Mouse (Mus musculus): ENCODE data around the gene Hs3st6. TPM values are rescaled to one million over a fixed set of nuclear protein-coding genes. Genes with fewer than 3 reads are reported as not detected.

Gene Hs3st6
- total RNA-seq, 2 experiments from 2014 or later = not detected

Other genes starting within 250 kb of the Hs3st6 start
- gene Traf7, start 225.1 kb upstream of the Hs3st6 start, total RNA-seq (2014; fragmentation: Nextera tagmentation) = 111 and 143 TPM in 2 replicates
- 66.3 and 84.8 TPM in 2 replicates for gene Traf7, start 225.1 kb upstream of the Hs3st6 start, total RNA-seq (2017)
- not detected in 2 replicates for gene Rab26, start 218.8 kb upstream of the Hs3st6 start, total RNA-seq (2014; fragmentation: Nextera tagmentation)
- gene Rab26, start 218.8 kb upstream of the Hs3st6 start, total RNA-seq (2017) = 1.3 TPM in 1 of 2 replicates, not detected in the other
- gene Pkd1, start 203.2 kb upstream of the Hs3st6 start, total RNA-seq (2014; fragmentation: Nextera tagmentation) = 17.2 and 20.5 TPM in 2 replicates
- 4.6 and 5.4 TPM in 2 replicates for gene Pkd1, start 203.2 kb upstream of the Hs3st6 start, total RNA-seq (2017)
- 70.8 and 101 TPM in 2 replicates for gene Tsc2, start 120.4 kb upstream of the Hs3st6 start, total RNA-seq (2014; fragmentation: Nextera tagmentation)
- gene Tsc2, start 120.4 kb upstream of the Hs3st6 start, total RNA-seq (2017) = 39.0 and 44.3 TPM in 2 replicates
- 7.8 and 14.1 TPM in 2 replicates for gene Nthl1, start 120.3 kb upstream of the Hs3st6 start, total RNA-seq (2014; fragmentation: Nextera tagmentation)
- 4.6 and 12.9 TPM in 2 replicates for gene Nthl1, start 120.3 kb upstream of the Hs3st6 start, total RNA-seq (2017)
- 1.0 TPM in 1 of 2 replicates, not detected in the other for gene Slc9a3r2, start 102.7 kb upstream of the Hs3st6 start, total RNA-seq (2014; fragmentation: Nextera tagmentation)
- 0.38 and 1.6 TPM in 2 replicates for gene Slc9a3r2, start 102.7 kb upstream of the Hs3st6 start, total RNA-seq (2017)
- gene Npw, start 94.5 kb upstream of the Hs3st6 start, total RNA-seq (2014; fragmentation: Nextera tagmentation) = 2.0 TPM in 1 of 2 replicates, not detected in the other
- gene Npw, start 94.5 kb upstream of the Hs3st6 start, total RNA-seq (2017) = not detected in 2 replicates
- 44.9 and 65.2 TPM in 2 replicates for gene Zfp598, start 83.3 kb upstream of the Hs3st6 start, total RNA-seq (2014; fragmentation: Nextera tagmentation)
- gene Zfp598, start 83.3 kb upstream of the Hs3st6 start, total RNA-seq (2017) = 24.7 and 32.1 TPM in 2 replicates
- gene Syngr3, start 63.0 kb upstream of the Hs3st6 start, total RNA-seq (2014; fragmentation: Nextera tagmentation) = not detected in 2 replicates
- gene Syngr3, start 63.0 kb upstream of the Hs3st6 start, total RNA-seq (2017) = not detected in 2 replicates
- gene Gfer, start 56.8 kb upstream of the Hs3st6 start, total RNA-seq (2014; fragmentation: Nextera tagmentation) = 39.2 and 44.6 TPM in 2 replicates
- 67.2 and 87.0 TPM in 2 replicates for gene Gfer, start 56.8 kb upstream of the Hs3st6 start, total RNA-seq (2017)
- gene Noxo1, start 56.8 kb upstream of the Hs3st6 start, total RNA-seq (2014; fragmentation: Nextera tagmentation) = 3.5 TPM in 1 of 2 replicates, not detected in the other
- 0.53 and 2.0 TPM in 2 replicates for gene Noxo1, start 56.8 kb upstream of the Hs3st6 start, total RNA-seq (2017)
- 58.4 and 91.1 TPM in 2 replicates for gene Tbl3, start 45.3 kb upstream of the Hs3st6 start, total RNA-seq (2014; fragmentation: Nextera tagmentation)
- 48.9 and 54.8 TPM in 2 replicates for gene Tbl3, start 45.3 kb upstream of the Hs3st6 start, total RNA-seq (2017)
- gene Rnf151, start 34.9 kb upstream of the Hs3st6 start, total RNA-seq (2014; fragmentation: Nextera tagmentation) = 0.72 TPM in 1 of 2 replicates, not detected in the other
- 0.27 TPM in 1 of 2 replicates, not detected in the other for gene Rnf151, start 34.9 kb upstream of the Hs3st6 start, total RNA-seq (2017)
- 6,242 and 6,563 TPM in 2 replicates for gene Rps2, start 34.9 kb upstream of the Hs3st6 start, total RNA-seq (2014; fragmentation: Nextera tagmentation)
- gene Rps2, start 34.9 kb upstream of the Hs3st6 start, total RNA-seq (2017) = 1,324 and 2,144 TPM in 2 replicates
- gene Ndufb10, start 28.5 kb upstream of the Hs3st6 start, total RNA-seq (2014; fragmentation: Nextera tagmentation) = 367 and 415 TPM in 2 replicates
- 283 and 299 TPM in 2 replicates for gene Ndufb10, start 28.5 kb upstream of the Hs3st6 start, total RNA-seq (2017)
- gene Rpl3l, start 25.2 kb upstream of the Hs3st6 start, total RNA-seq (2014; fragmentation: Nextera tagmentation) = 0.76 TPM in 1 of 2 replicates, not detected in the other
- gene Rpl3l, start 25.2 kb upstream of the Hs3st6 start, total RNA-seq (2017) = 2.0 TPM in 1 of 2 replicates, not detected in the other
- gene Msrb1, start 16.3 kb upstream of the Hs3st6 start, total RNA-seq (2014; fragmentation: Nextera tagmentation) = 42.8 and 43.9 TPM in 2 replicates
- gene Msrb1, start 16.3 kb upstream of the Hs3st6 start, total RNA-seq (2017) = 34.6 and 54.0 TPM in 2 replicates
- gene Meiob, start 51.3 kb downstream of the Hs3st6 start, total RNA-seq (2014; fragmentation: Nextera tagmentation) = 1.4 and 1.5 TPM in 2 replicates
- gene Meiob, start 51.3 kb downstream of the Hs3st6 start, total RNA-seq (2017) = 0.95 and 1.4 TPM in 2 replicates
- 43.2 and 68.2 TPM in 2 replicates for gene Hagh, start 87.2 kb downstream of the Hs3st6 start, total RNA-seq (2014; fragmentation: Nextera tagmentation)
- 29.1 and 32.3 TPM in 2 replicates for gene Hagh, start 87.2 kb downstream of the Hs3st6 start, total RNA-seq (2017)
- 20.1 and 35.1 TPM in 2 replicates for gene Fahd1, start 97.4 kb downstream of the Hs3st6 start, total RNA-seq (2014; fragmentation: Nextera tagmentation)
- gene Fahd1, start 97.4 kb downstream of the Hs3st6 start, total RNA-seq (2017) = 15.7 and 34.7 TPM in 2 replicates
- not detected in 2 replicates for gene Igfals, start 113.0 kb downstream of the Hs3st6 start, total RNA-seq (2014; fragmentation: Nextera tagmentation)
- gene Igfals, start 113.0 kb downstream of the Hs3st6 start, total RNA-seq (2017) = not detected in 2 replicates
- 107 and 121 TPM in 2 replicates for gene Nubp2, start 133.4 kb downstream of the Hs3st6 start, total RNA-seq (2014; fragmentation: Nextera tagmentation)
- gene Nubp2, start 133.4 kb downstream of the Hs3st6 start, total RNA-seq (2017) = 35.5 and 97.0 TPM in 2 replicates
- gene Spsb3, start 133.7 kb downstream of the Hs3st6 start, total RNA-seq (2014; fragmentation: Nextera tagmentation) = 24.6 and 29.3 TPM in 2 replicates
- 11.8 and 12.2 TPM in 2 replicates for gene Spsb3, start 133.7 kb downstream of the Hs3st6 start, total RNA-seq (2017)
- 9.1 and 11.8 TPM in 2 replicates for gene Eme2, start 142.1 kb downstream of the Hs3st6 start, total RNA-seq (2014; fragmentation: Nextera tagmentation)
- 13.7 and 15.2 TPM in 2 replicates for gene Eme2, start 142.1 kb downstream of the Hs3st6 start, total RNA-seq (2017)
- 63.9 and 78.3 TPM in 2 replicates for gene Mrps34, start 142.1 kb downstream of the Hs3st6 start, total RNA-seq (2014; fragmentation: Nextera tagmentation)
- gene Mrps34, start 142.1 kb downstream of the Hs3st6 start, total RNA-seq (2017) = 31.3 and 37.6 TPM in 2 replicates
- 54.4 and 85.5 TPM in 2 replicates for gene Nme3, start 143.5 kb downstream of the Hs3st6 start, total RNA-seq (2014; fragmentation: Nextera tagmentation)
- 40.5 and 46.3 TPM in 2 replicates for gene Nme3, start 143.5 kb downstream of the Hs3st6 start, total RNA-seq (2017)
- 104 and 107 TPM in 2 replicates for gene Mapk8ip3, start 184.0 kb downstream of the Hs3st6 start, total RNA-seq (2014; fragmentation: Nextera tagmentation)
- 27.0 and 35.3 TPM in 2 replicates for gene Mapk8ip3, start 184.0 kb downstream of the Hs3st6 start, total RNA-seq (2017)
- 74.2 and 79.1 TPM in 2 replicates for gene Jpt2, start 207.7 kb downstream of the Hs3st6 start, total RNA-seq (2014; fragmentation: Nextera tagmentation)
- 77.8 and 78.2 TPM in 2 replicates for gene Jpt2, start 207.7 kb downstream of the Hs3st6 start, total RNA-seq (2017)